Mouse (Mus musculus) CH12.LX (cell line): Measurements from ENCODE around the gene Slc17a5. TPM values are rescaled to one million over a fixed set of nuclear protein-coding genes. Genes with fewer than 3 reads are reported as not detected.

Experiments
- DNase-seq: peaks from one replicate; pipeline ENCODE4 v3.0.0-alpha.2; 2013; ENCODE audit errors: extremely low read depth
- H3K27ac ChIP-seq: 2 replicates; pipeline ENCODE4 v1.5.1; 2012; ENCODE audit warnings: low read depth, mild to moderate bottlenecking, control low read depth, moderate library complexity; ENCODE audit not compliant: insufficient read depth
- H3K27me3 ChIP-seq: replicated peaks from 2 replicates; pipeline ENCODE3; 2012; ENCODE audit warnings: inconsistent platforms
- H3K36me3 ChIP-seq, 2 experiments: replicated peaks in 1 of 2; 2 replicates each; pipeline versions ENCODE3 to v1.6.1; 2012; ENCODE audit warnings: inconsistent platforms in 1 of 2, low read length in 1 of 2, mild to moderate bottlenecking in 1 of 2, mixed read lengths in 1 of 2, moderate library complexity in 1 of 2; ENCODE audit not compliant: control insufficient read depth in 1 of 2, insufficient read depth in 1 of 2
- H3K4me1 ChIP-seq, 2 experiments: 2 replicates each; pipeline ENCODE4 v1.6.1; 2012; ENCODE audit warnings: inconsistent platforms in 1 of 2, moderate library complexity in 1 of 2; ENCODE audit not compliant: insufficient read depth in 2 of 2, control insufficient read depth in 1 of 2
- H3K4me2 ChIP-seq: 2 replicates; pipeline ENCODE4 v1.6.1; 2012; ENCODE audit warnings: low read depth, mild to moderate bottlenecking, control low read depth; ENCODE audit not compliant: poor library complexity, insufficient read depth, severe bottlenecking
- H3K4me3 ChIP-seq, 3 experiments: fragments of 150-350 bp in 1 of 3; sonication (generic) in 1 of 3; replicated peaks in 1 of 3; 2 replicates each; pipeline versions ENCODE3 to v1.5.1; 2011 to 2012; ENCODE audit warnings: low read depth in 2 of 3, low read length in 2 of 3, mild to moderate bottlenecking in 2 of 3, moderate library complexity in 2 of 3, control low read depth in 1 of 3, improper control_type of control experiment in 1 of 3, inconsistent platforms in 1 of 3, mixed read lengths in 1 of 3; ENCODE audit not compliant: poor library complexity in 1 of 3
- H3K79me2 ChIP-seq: replicated peaks from 2 replicates; pipeline ENCODE4 v1.6.1; 2012; ENCODE audit warnings: mild to moderate bottlenecking, moderate library complexity; ENCODE audit not compliant: control insufficient read depth, poor library complexity, insufficient read depth, severe bottlenecking; ENCODE audit errors: extremely low read depth
- H3K9ac ChIP-seq: 2 replicates; pipeline ENCODE4 v1.6.1; 2012; ENCODE audit warnings: low read depth, mild to moderate bottlenecking, control low read depth, moderate library complexity; ENCODE audit not compliant: insufficient read depth
- H3K9me3 ChIP-seq: replicated peaks from 2 replicates; pipeline ENCODE3; 2012; ENCODE audit warnings: low read length, inconsistent platforms, mixed read lengths
- CHD1 ChIP-seq: IDR thresholded peaks from 2 replicates; pipeline ENCODE4 v1.6.1; 2012; ENCODE audit warnings: low read depth, low read length, improper control_type of control experiment, inconsistent platforms
- CHD2 ChIP-seq: IDR thresholded peaks from 2 replicates; pipeline ENCODE4 v1.6.1; 2011; ENCODE audit warnings: low read length, improper control_type of control experiment
- ELF1 ChIP-seq: IDR thresholded peaks from 2 replicates; pipeline ENCODE4 v1.6.1; 2014; ENCODE audit warnings: low read depth, mild to moderate bottlenecking, inconsistent platforms, low read length, improper control_type of control experiment
- EP300 ChIP-seq: IDR thresholded peaks from 2 replicates; pipeline ENCODE4 v1.6.1; 2011; ENCODE audit warnings: low read length, improper control_type of control experiment
- ETS1 ChIP-seq: conservative IDR thresholded peaks from 2 replicates; pipeline ENCODE4 v1.6.1; 2012; ENCODE audit warnings: low read depth, mild to moderate bottlenecking, inconsistent platforms, low read length, improper control_type of control experiment, moderate library complexity
- HCFC1 ChIP-seq: IDR thresholded peaks from 2 replicates; pipeline ENCODE4 v1.6.1; 2012; ENCODE audit warnings: low read depth, mild to moderate bottlenecking, inconsistent platforms, low read length, improper control_type of control experiment
- IRF4 ChIP-seq: IDR thresholded peaks from 2 replicates; pipeline ENCODE4 v1.6.1; 2014; ENCODE audit warnings: low read depth, mild to moderate bottlenecking, inconsistent platforms, low read length, improper control_type of control experiment
- JUN ChIP-seq: IDR thresholded peaks from 2 replicates; pipeline ENCODE4 v1.6.1; 2011; ENCODE audit warnings: low read depth, mild to moderate bottlenecking, low read length, improper control_type of control experiment, moderate library complexity; ENCODE audit not compliant: insufficient read depth
- MAFK ChIP-seq: IDR thresholded peaks from 2 replicates; pipeline ENCODE4 v1.6.1; 2011; ENCODE audit warnings: low read length, improper control_type of control experiment; ENCODE audit not compliant: insufficient replicate concordance
- MAZ ChIP-seq: IDR thresholded peaks from 2 replicates; pipeline ENCODE4 v1.6.1; 2012; ENCODE audit warnings: low read depth, mild to moderate bottlenecking, inconsistent platforms, low read length, improper control_type of control experiment, moderate library complexity
- NELFE ChIP-seq: IDR thresholded peaks from 2 replicates; pipeline ENCODE4 v1.6.1; 2011; ENCODE audit warnings: low read depth, low read length, improper control_type of control experiment
- NRF1 ChIP-seq: IDR thresholded peaks from 2 replicates; pipeline ENCODE4 v1.6.1; 2014; ENCODE audit warnings: low read depth, mild to moderate bottlenecking, inconsistent platforms, low read length, improper control_type of control experiment, moderate library complexity
- PAX5 ChIP-seq: IDR thresholded peaks from 2 replicates; pipeline ENCODE4 v1.6.1; 2012; ENCODE audit warnings: low read length, inconsistent platforms, mixed read lengths
- RAD21 ChIP-seq: IDR thresholded peaks from 2 replicates; pipeline ENCODE4 v1.6.1; 2011; ENCODE audit warnings: low read depth, mild to moderate bottlenecking, low read length, improper control_type of control experiment, moderate library complexity
- SIN3A ChIP-seq: IDR thresholded peaks from 2 replicates; pipeline ENCODE4 v1.6.1; 2012; ENCODE audit warnings: low read length, improper control_type of control experiment, inconsistent platforms
- TBP ChIP-seq: conservative IDR thresholded peaks from 2 replicates; pipeline ENCODE4 v1.6.1; 2011; ENCODE audit warnings: low read depth, low read length, improper control_type of control experiment
- TCF12 ChIP-seq: IDR thresholded peaks from 2 replicates; pipeline ENCODE4 v1.6.1; 2014; ENCODE audit warnings: low read depth, mild to moderate bottlenecking, inconsistent platforms, low read length, improper control_type of control experiment
- USF1 ChIP-seq: IDR thresholded peaks from 2 replicates; pipeline ENCODE4 v1.6.1; 2014; ENCODE audit warnings: low read depth, mild to moderate bottlenecking, inconsistent platforms, low read length, improper control_type of control experiment
- USF2 ChIP-seq: conservative IDR thresholded peaks from 2 replicates; pipeline ENCODE4 v1.6.1; 2011; ENCODE audit warnings: low read depth, low read length, improper control_type of control experiment
- ZKSCAN1 ChIP-seq: IDR thresholded peaks from 2 replicates; pipeline ENCODE4 v1.6.1; 2012; ENCODE audit warnings: low read depth, inconsistent platforms, low read length, improper control_type of control experiment, borderline replicate concordance
- ZNF384 ChIP-seq: IDR thresholded peaks from 2 replicates; pipeline ENCODE4 v1.6.1; 2012; ENCODE audit warnings: low read depth, low read length, improper control_type of control experiment, inconsistent platforms
- dilution Hi-C: fragments of 300-500 bp; cut with MboI; formaldehyde crosslinking; loops from 2 replicates; pipeline ENCODE4 v1.14.3; 2020; ENCODE audit warnings: low sequenced_read_pairs; ENCODE audit not compliant: extremely low pct_unique_long_range_greater_than_20kb, extremely low pct_ligation_motif_present
- in situ Hi-C: fragments of 300-500 bp; cut with MboI; formaldehyde crosslinking; loops from 3 replicates; pipeline ENCODE4 v1.14.3; 2019; ENCODE audit warnings: low sequenced_read_pairs, low pct_ligation_motif_present, low pct_unique_long_range_greater_than_20kb, mixed read lengths
- polyA plus RNA-seq: library from polyadenylated mRNA; unstranded; fragments of >175 nt; gene quantifications from 2 replicates; pipeline ENCODE4 v1.2.1, GENCODE M21; 2012; ENCODE audit warnings: low read depth; ENCODE audit not compliant: insufficient read length
- total RNA-seq, 2 experiments: library from RNA; depleted of rRNA; stranded (reverse); fragments of 300-350 nt in 1 of 2; fragments of >200 nt in 1 of 2; gene quantifications; 2 replicates each; pipeline ENCODE4 v1.2.3; 2012 to 2014

Slc17a5 gene
- total and polyA plus RNA-seq, 3 experiments: 4.9 to 7.6 (median 6.7) TPM

DNA sequence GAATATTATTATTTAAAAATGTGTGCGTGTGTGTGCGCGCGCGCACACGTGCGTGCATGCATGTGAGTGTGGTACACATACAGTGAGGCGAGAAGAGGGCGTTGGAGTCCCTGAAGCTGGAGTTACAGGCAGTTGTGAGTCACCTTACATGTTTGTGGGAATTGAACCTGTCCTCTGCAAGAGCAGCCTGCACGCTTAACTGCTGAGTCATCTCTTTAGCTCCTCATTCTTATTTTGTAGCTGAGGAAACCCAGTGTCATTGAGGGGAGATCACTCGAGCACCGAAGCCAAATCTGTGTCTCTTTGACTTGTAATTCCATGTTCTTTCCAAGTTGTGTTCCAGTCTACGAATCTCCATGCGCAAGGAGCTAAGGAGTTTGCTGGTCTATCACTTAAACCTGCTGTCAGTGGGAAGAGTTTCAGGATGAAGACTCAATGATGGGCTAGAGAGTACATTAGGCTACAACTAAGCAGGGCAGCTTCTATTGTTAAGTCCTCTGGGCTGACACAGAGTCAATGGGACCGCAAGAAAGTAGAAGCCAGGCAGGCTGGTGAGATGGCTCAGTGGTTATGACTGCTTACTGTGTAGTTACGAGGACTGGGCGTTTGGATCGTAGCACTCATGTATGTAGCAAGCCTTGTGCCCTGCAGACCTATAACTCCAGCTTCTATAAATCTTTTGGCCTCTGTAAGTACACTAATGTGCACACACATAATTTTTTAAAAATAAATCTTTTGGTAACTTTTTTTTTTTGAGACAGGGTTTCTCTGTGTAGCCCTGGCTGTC is 8.1 kb upstream of the Slc17a5 start:
- TF ChIP-seq MAFK (peak; percentile 87), NELFE (no peak), NRF1 (no peak)
- no peak for DNase-seq
- dilution Hi-C loops (no loop called here), in situ Hi-C loops (no loop called here)
- Histone ChIP-seq H3K27me3 (no peaks in the 10 kb centered on the region), H3K36me3 (no peaks in the 10 kb centered on the region), H3K4me3 (no peak overlapping the region), H3K4me2 (no peak overlapping the region), H3K9me3 (no peaks in the 10 kb centered on the region), H3K79me2 (no peaks in the 10 kb centered on the region), H3K27ac (no peak overlapping the region), H3K4me1 (peaks cover 0 to 8% of the 10 kb centered on the region in 2 experiments; a peak in 1 of 4 replicates), H3K9ac (no peak overlapping the region)

GRCm38 (mm10) chr9:78595257-78595656 is 7.4 kb upstream of the Slc17a5 start:
- no peak overlapping the region for H3K9ac ChIP-seq
- H3K4me1 ChIP-seq: peaks cover 0 to 10% of the 10 kb centered on the region in 2 experiments; a peak in 2 of 4 replicates
- no peak overlapping the region for H3K4me3 ChIP-seq
- H3K79me2 ChIP-seq: no peaks in the 10 kb centered on the region
- H3K9me3 ChIP-seq: no peaks in the 10 kb centered on the region
- DNase-seq: no peak
- dilution Hi-C loops (no loop called here), in situ Hi-C loops (no loop called here)
- no peak overlapping the region for H3K27ac ChIP-seq
- no peak for TF ChIP-seq PAX5
- no peak for TF ChIP-seq TBP
- no peak for TF ChIP-seq JUN
- TF ChIP-seq CHD1: no peak
- no peak for TF ChIP-seq ELF1
- TF ChIP-seq ETS1: no peak
- TF ChIP-seq SIN3A: no peak
- TF ChIP-seq ZNF384: no peak
- TF ChIP-seq IRF4: no peak
- no peak for TF ChIP-seq USF2
- TF ChIP-seq ZKSCAN1: no peak
- TF ChIP-seq MAFK: no peak
- no peak for TF ChIP-seq RAD21
- no peak for TF ChIP-seq HCFC1
- no peak for TF ChIP-seq EP300
- no peak for TF ChIP-seq CHD2
- TF ChIP-seq TCF12: no peak
- TF ChIP-seq USF1: no peak
- no peak for TF ChIP-seq MAZ
- H3K27me3 ChIP-seq: no peaks in the 10 kb centered on the region
- no peaks in the 10 kb centered on the region for H3K36me3 ChIP-seq
- no peak overlapping the region for H3K4me2 ChIP-seq
